Mouse (Mus musculus): ENCODE data around the gene Gramd1a. TPM values are rescaled to one million over a fixed set of nuclear protein-coding genes. Genes with fewer than 3 reads are reported as not detected.

Gramd1a gene
- 155 and 174 TPM in 2 replicates for polyA plus RNA-seq (2016; fragmentation: Nextera tagmentation; extraction: Ambion mirVana)

DNA sequence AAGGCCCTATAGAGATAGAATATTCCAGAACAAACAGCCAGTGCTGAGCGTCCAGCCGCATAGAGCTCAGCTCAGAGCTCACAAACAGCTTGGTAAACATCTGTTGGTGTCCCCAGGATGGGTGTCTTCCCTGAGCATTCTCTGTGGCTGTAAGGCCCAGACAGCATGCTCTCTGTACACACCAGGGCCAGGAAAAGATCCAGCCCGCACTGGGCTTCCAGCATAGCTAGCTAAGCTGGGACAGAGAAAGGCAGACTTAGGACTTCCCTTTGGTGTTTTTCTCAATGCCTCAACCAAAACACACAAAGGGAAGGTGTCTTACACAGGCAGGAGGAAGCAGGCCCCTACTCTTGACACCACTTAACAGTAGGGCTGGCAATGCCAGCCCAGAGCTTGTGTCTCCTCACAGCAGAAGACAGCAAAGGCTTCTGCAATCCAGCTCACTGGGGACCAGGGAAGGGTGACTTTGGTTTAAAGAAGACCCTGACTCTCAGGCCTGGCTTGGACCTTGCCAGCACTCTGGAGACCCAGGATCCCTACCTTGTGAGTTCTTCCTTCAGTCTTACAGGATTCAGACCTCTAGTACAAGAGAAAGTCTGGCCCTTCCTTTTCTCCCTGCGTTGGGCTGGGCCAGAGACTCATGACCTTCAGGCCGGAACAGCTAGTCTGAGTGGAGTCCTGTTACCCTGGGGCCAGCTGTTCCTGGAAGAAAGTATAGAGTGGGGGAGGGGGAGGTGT lies at the start of gene Gramd1a:
Gramd1a (minus strand) TSS at position 601 of the 738 bp plus-strand sequence.
- Histone ChIP-seq H3K27me3 (no peaks in the 10 kb centered on the region), H3K4me3 (replicated peaks) (no peak within 1 kb of the TSS), H3K36me3 (replicated peaks) (no peaks in the 10 kb centered on the region), H3K9ac (no peak within 1 kb of the TSS), H3K27ac (0 out of 2 replicates have a peak within 1 kb of the TSS, but pooled peaks have one; percentile 19), H3K9me3 (no peaks in the 10 kb centered on the region), H3K4me2 (no peak within 1 kb of the TSS), H3K4me1 (peaks cover 12% of the 10 kb centered on the region)
- WGBS: 76% methylated on average over 5 of the region's 5 CpGs
- ATAC-seq (ENCODE audit: low FRiP score): no peak

DNA sequence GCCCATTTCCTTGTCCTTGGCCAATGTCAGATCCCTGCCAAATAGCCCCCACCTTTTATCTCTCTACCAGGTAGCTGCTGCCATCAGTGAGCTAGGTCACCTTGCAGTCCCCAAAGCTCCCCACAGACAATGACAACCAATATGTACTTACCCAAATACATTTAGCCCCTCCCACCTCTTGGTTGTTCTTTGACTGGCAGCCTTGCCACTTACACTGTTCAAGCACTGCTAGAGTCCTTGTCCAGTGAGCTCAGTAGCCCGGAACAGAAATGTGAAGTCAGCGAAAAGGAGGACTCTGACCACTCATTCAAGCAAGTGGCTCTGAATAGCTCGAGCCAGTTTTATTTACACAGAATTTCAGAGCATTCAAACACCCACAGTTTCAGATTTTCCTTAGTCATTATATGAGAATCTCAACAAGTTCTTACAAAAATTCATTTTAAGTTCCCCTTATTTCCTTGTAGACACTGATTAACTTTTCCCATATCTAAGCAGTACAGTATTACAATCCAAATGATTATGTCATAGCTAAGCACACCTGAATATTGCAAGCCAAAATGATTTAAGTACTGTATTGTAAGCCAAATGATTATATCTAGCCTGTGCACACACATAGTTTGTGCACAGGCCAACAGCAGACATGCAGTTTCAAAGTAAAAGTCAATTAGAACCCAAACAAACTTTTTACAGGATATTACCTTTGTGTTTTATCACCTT lies 40.1 kb upstream of the Gramd1a start:
- 70% methylated on average over 3 of the region's 3 CpGs for WGBS
- Histone ChIP-seq H3K4me1 (no peaks in the 10 kb centered on the region), H3K4me2 (no peak overlapping the region), H3K9ac (no peak overlapping the region), H3K27me3 (no peaks in the 10 kb centered on the region), H3K36me3 (replicated peaks) (no peaks in the 10 kb centered on the region), H3K4me3 (replicated peaks) (no peak overlapping the region), H3K27ac (no peak overlapping the region), H3K9me3 (no peaks in the 10 kb centered on the region)
- no peak for ATAC-seq (ENCODE audit: low FRiP score)

DNA sequence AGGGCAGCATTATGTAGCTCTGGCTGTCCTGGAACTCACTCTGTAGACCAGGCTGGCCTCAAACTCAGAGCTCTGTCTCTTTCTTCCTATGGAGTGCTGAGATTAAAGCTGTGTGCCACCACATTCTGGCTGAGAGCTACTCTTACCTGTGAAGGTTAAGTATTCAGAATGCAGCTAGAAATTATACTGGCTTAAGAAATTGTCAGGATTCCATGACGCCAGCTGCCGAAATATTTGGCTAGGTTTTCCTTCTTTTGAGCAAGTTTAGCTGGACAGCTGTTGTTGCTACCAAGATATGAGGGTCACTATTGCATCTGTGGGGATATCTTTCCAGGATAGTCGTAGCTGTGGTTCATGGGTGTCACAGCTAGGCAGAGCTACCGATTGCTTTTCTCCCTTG lies 29.0 kb upstream of the Gramd1a start:
- Histone ChIP-seq H3K4me2 (no peak overlapping the region), H3K4me3 (replicated peaks) (no peak overlapping the region), H3K9ac (no peak overlapping the region), H3K4me1 (no peaks in the 10 kb centered on the region), H3K9me3 (no peaks in the 10 kb centered on the region), H3K27me3 (no peaks in the 10 kb centered on the region), H3K27ac (no peak overlapping the region), H3K36me3 (replicated peaks) (no peaks in the 10 kb centered on the region)
- 89% methylated on average over 4 of the region's 4 CpGs for WGBS
- no peak for ATAC-seq (ENCODE audit: low FRiP score)

DNA sequence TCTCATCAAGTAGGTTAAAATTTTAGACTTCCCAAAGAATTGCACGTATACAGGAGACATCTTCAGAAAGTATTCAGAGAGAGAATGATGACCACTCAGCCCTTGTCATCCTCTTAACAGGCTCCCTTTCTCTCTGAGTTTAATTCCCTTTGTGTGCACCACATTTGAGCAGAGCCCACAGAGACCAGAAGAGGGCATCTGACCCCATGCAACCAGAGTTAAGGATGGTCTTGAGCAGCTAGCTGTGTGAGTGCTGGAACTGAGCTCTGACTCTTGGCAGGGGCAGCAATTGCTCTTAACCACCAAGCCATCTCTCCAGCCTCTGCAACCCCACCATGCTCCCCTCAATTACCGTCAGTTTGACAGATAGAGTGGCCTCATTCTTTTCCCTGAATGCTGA lies 27.2 kb upstream of the Gramd1a start:
- H3K4me1 ChIP-seq: no peaks in the 10 kb centered on the region
- no peaks in the 10 kb centered on the region for H3K27me3 ChIP-seq
- H3K9ac ChIP-seq: no peak overlapping the region
- H3K9me3 ChIP-seq: no peaks in the 10 kb centered on the region
- no peak overlapping the region for H3K4me2 ChIP-seq
- no peak for ATAC-seq (ENCODE audit: low FRiP score)
- no peak overlapping the region for H3K4me3 ChIP-seq (replicated peaks)
- 49% methylated on average over 2 of the region's 2 CpGs for WGBS
- H3K27ac ChIP-seq: no peak overlapping the region
- H3K36me3 ChIP-seq (replicated peaks): no peaks in the 10 kb centered on the region

DNA sequence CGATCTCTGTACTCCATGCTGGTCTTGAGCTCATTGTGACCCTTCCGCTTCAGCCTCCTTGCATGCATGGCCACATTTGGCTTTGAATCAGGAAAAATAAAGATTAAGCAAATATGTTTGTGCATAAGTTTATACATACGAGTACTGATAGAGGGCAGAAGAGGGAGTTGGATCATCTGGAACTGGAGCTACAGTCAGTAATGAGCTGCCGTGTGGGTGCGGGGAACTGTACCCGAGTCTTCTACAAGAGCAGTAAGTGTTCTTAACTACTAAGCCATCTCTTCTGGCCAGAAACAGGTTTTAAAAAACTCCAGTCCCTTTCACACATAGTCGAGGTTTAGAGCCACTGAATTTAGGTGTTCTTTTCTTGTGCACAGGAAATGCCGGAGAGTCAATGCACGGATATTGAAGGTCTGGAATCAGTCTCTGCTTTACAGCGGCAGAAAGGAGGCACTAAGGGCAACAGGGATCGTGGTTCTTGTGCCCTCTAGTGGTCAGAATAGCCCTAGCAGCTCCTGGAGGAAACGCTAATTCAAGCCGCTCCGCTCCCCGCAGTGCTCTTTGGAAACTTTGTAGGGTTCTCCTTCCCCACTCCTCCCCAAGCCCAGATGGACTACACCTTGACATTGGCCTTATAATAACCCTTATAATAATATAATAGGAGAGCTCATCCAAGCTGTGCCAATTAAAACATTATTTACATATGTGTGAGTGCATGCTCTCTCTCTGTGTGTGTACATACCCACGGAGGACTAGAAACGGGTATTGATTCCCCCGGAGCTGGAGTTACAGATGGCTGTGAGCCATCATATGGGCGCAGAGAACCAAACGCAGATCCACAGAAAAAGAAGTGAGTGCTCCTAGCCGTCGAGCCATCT lies 21.4 kb upstream of the Gramd1a start:
- WGBS: 36% methylated on average over 22 of the region's 22 CpGs
- no peaks in the 10 kb centered on the region for H3K9me3 ChIP-seq
- H3K4me3 ChIP-seq (replicated peaks): no peak overlapping the region
- H3K4me1 ChIP-seq: no peaks in the 10 kb centered on the region
- no peaks in the 10 kb centered on the region for H3K27me3 ChIP-seq
- no peak overlapping the region for H3K4me2 ChIP-seq
- no peak overlapping the region for H3K27ac ChIP-seq
- no peaks in the 10 kb centered on the region for H3K36me3 ChIP-seq (replicated peaks)
- no peak overlapping the region for H3K9ac ChIP-seq
- ATAC-seq (ENCODE audit: low FRiP score): peak; percentile 41; the same call in 1 of the 2 replicates

DNA sequence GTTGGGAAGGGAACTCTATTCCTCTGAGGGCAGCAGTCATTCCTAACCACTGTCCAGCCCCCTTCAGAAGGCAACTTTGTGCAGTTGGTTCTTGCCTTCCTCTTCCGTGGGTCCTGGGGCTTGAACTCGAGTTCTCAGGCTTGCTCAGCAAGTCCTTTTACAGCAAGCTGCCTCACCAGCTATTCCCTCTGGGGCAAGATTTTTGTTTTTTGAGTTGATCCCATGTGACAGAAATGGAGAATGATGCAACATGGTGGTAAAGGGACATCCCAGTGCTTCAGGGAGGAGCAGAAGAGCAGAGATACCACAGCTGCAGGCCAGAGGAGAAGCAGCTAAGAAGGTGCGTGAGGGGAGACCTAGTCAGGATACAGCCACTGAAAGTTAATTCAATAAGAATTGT lies 19.4 kb upstream of the Gramd1a start:
- WGBS: 75% methylated on average over 3 of the region's 3 CpGs
- Histone ChIP-seq H3K4me1 (no peaks in the 10 kb centered on the region), H3K36me3 (replicated peaks) (no peaks in the 10 kb centered on the region), H3K27ac (no peak overlapping the region), H3K9ac (no peak overlapping the region), H3K4me2 (no peak overlapping the region), H3K9me3 (no peaks in the 10 kb centered on the region), H3K4me3 (replicated peaks) (no peak overlapping the region), H3K27me3 (no peaks in the 10 kb centered on the region)
- ATAC-seq (ENCODE audit: low FRiP score): no peak

DNA sequence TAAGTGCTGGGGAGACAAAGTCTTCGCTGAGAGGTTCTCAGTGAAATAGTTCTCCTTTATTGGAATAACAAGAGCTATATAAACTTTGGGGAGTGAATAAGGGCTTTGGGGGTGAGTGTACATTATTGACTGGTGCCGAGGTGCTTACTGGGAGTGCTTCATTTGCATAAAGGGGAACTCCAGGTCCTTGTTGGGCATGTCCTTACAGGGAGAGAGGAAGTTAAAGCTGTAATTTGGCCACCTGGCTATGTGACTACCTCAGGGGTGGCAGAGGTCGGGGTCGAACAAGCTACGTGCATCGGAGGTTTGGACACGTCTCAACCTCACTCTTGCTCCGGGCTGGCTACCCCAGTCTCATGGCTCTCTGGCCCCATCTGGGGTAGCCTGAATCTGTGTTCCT lies 18.8 kb upstream of the Gramd1a start:
- Histone ChIP-seq H3K9ac (no peak overlapping the region), H3K4me2 (no peak overlapping the region), H3K27me3 (no peaks in the 10 kb centered on the region), H3K27ac (no peak overlapping the region), H3K36me3 (replicated peaks) (no peaks in the 10 kb centered on the region), H3K4me1 (no peaks in the 10 kb centered on the region), H3K9me3 (no peaks in the 10 kb centered on the region), H3K4me3 (replicated peaks) (no peak overlapping the region)
- 81% methylated on average over 8 of the region's 8 CpGs for WGBS
- no peak for ATAC-seq (ENCODE audit: low FRiP score)

DNA sequence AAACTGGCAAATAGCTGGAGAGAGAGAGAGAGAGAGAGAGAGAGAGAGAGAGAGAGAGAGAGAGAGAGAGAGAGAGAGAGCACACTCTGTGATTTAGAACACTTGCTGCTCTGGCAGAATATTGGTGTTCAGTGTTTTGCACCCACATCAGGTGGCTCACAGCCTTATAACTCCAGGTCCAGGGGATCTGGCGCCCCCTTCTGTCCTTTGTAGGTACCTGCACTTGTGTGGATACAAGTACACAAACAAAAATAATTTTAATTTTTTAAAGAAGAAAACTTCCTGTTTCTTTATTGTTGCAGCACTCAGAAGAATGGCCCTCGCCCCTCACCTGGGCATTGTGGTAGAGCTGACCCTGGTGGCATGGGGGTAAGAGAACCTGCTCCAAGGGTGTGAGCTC lies 16.5 kb upstream of the Gramd1a start:
- WGBS: 25% methylated on average over 2 of the region's 2 CpGs
- H3K9ac ChIP-seq: no peak overlapping the region
- H3K36me3 ChIP-seq (replicated peaks): no peaks in the 10 kb centered on the region
- H3K27ac ChIP-seq: no peak overlapping the region
- H3K4me3 ChIP-seq (replicated peaks): no peak overlapping the region
- no peaks in the 10 kb centered on the region for H3K9me3 ChIP-seq
- no peaks in the 10 kb centered on the region for H3K27me3 ChIP-seq
- no peak overlapping the region for H3K4me2 ChIP-seq
- no peaks in the 10 kb centered on the region for H3K4me1 ChIP-seq
- no peak for ATAC-seq (ENCODE audit: low FRiP score)

DNA sequence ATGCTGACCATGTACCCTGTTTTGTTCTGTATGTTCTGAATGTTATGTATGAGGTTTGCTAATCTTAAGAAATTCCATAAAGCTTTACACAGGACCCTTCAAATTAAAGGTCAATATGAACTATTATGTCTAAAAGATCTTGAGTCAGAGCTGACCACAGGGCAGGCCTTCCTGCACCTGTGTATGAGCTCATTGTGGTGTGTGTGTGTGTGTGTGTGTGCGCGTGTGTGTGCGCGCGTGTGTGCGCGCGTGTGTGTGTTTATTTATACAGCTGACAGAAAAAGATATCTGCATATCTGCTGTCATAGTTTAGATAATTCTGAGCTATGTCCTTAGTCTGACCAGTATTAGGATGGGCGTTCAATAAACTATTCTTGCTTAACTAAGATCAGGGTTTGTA lies 14.8 kb upstream of the Gramd1a start:
- no peak overlapping the region for H3K4me2 ChIP-seq
- H3K4me3 ChIP-seq (replicated peaks): no peak overlapping the region
- 93% methylated on average over 9 of the region's 9 CpGs for WGBS
- no peak overlapping the region for H3K9ac ChIP-seq
- no peaks in the 10 kb centered on the region for H3K36me3 ChIP-seq (replicated peaks)
- no peaks in the 10 kb centered on the region for H3K9me3 ChIP-seq
- no peak for ATAC-seq (ENCODE audit: low FRiP score)
- no peak overlapping the region for H3K27ac ChIP-seq
- no peaks in the 10 kb centered on the region for H3K4me1 ChIP-seq
- H3K27me3 ChIP-seq: no peaks in the 10 kb centered on the region

DNA sequence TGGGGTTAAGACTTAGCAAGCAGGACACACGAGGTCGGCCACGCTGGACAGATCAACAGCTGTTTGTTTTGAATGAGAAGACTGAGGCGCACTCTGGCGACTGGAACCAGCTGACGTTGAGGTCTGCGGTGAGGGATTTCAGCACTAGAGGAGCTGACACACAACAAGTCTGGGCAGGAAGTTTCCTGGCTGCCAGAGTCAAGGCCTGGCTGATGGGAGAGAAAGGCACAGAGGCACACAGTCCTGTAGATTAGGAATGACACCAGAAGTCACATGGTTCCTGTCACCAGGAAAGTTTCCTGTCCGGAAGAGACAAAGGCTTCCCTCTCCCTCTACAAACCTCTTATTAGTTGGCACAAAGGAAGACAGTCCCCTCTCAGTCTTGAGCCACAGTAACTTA lies 12.7 kb upstream of the Gramd1a start:
- Histone ChIP-seq H3K4me3 (replicated peaks) (no peak overlapping the region), H3K36me3 (replicated peaks) (no peaks in the 10 kb centered on the region), H3K4me2 (no peak overlapping the region), H3K9ac (no peak overlapping the region), H3K4me1 (no peaks in the 10 kb centered on the region), H3K27me3 (no peaks in the 10 kb centered on the region), H3K9me3 (no peaks in the 10 kb centered on the region), H3K27ac (no peak overlapping the region)
- WGBS: 72% methylated on average over 8 of the region's 8 CpGs
- ATAC-seq (ENCODE audit: low FRiP score): no peak

DNA sequence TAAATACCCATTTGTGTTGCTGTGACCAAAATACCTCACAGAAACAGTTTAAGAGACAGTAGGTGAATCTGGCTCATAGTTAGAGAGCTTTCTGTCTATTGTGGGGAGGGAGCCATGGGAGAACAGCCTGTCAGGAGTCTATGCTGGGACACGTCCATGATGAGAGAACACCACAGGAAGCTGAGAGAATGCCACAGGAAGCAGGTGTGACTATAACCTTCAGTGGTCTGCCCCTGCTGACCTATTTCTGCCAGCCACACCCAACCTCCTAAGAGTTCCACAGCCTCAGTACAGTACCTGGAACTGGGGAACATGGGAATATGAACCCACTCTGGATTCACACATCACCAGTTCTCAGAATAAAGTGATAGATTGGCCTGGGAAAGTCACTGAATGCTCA lies 9.1 kb upstream of the Gramd1a start:
- no peak overlapping the region for H3K27ac ChIP-seq
- no peak for ATAC-seq (ENCODE audit: low FRiP score)
- H3K4me1 ChIP-seq: no peaks in the 10 kb centered on the region
- H3K4me2 ChIP-seq: no peak overlapping the region
- no peaks in the 10 kb centered on the region for H3K36me3 ChIP-seq (replicated peaks)
- H3K27me3 ChIP-seq: no peaks in the 10 kb centered on the region
- 90% methylated on average over 1 of the region's 1 CpGs for WGBS
- H3K4me3 ChIP-seq (replicated peaks): no peak overlapping the region
- H3K9me3 ChIP-seq: no peaks in the 10 kb centered on the region
- H3K9ac ChIP-seq: no peak overlapping the region

Measured in forebrain, embryonic 12.5 days (tissue).